Mouse (Mus musculus): ENCODE results near the gene Suclg2.

Suclg2 gene

GRCm38 (mm10) chr6:95635411-95635810, 83.2 kb downstream of the Suclg2 start:
- TF ChIP-seq NANOG (IDR thresholded peaks at IDR 0.05; ENCODE audit: borderline replicate concordance, low read length) (no peak), POU5F1 (IDR thresholded peaks at IDR 0.05; ENCODE audit: borderline replicate concordance, low read length) (no peak), CTCF (conservative IDR thresholded peaks at IDR 0.05; ENCODE audit: low read length) (no peak)
- no peaks in the 10 kb centered on the region for H3K9me3 ChIP-seq (ENCODE audit: low read length)

GRCm38 (mm10) chr6:95629071-95629470, 89.5 kb downstream of the Suclg2 start:
- no peaks in the 10 kb centered on the region for H3K9me3 ChIP-seq (ENCODE audit: low read length)
- no peak overlapping the region for H3K4me3 ChIP-seq (replicated peaks; ENCODE audit: low read length)
- H3K4me1 ChIP-seq (replicated peaks; ENCODE audit: low read depth, low read length) = no peaks in the 10 kb centered on the region
- 0 out of 2 replicates have a peak, but pooled peaks cover 4% of the 10 kb centered on the region for H3K36me3 ChIP-seq (ENCODE audit: insufficient read depth, low read length)
- H3K27me3 ChIP-seq (ENCODE audit: insufficient read depth, low read length) = no peaks in the 10 kb centered on the region
- TF ChIP-seq NANOG (IDR thresholded peaks at IDR 0.05; ENCODE audit: borderline replicate concordance, low read length) = no peak

More at GRCm38 (mm10) chr6:95635411-95635810, 83.2 kb downstream of the Suclg2 start:
- no peak overlapping the region for H3K4me3 ChIP-seq (replicated peaks; ENCODE audit: low read length)
- no peaks in the 10 kb centered on the region for H3K4me1 ChIP-seq (replicated peaks; ENCODE audit: low read depth, low read length)
- H3K36me3 ChIP-seq (ENCODE audit: insufficient read depth, low read length) = no peaks in the 10 kb centered on the region
- no peaks in the 10 kb centered on the region for H3K27me3 ChIP-seq (ENCODE audit: insufficient read depth, low read length)

GRCm38 (mm10) chr6:95621821-95622220, 96.8 kb downstream of the Suclg2 start:
- Histone ChIP-seq H3K4me3 (replicated peaks; ENCODE audit: low read length) (no peak overlapping the region), H3K9me3 (ENCODE audit: low read length) (no peaks in the 10 kb centered on the region), H3K27me3 (ENCODE audit: insufficient read depth, low read length) (no peaks in the 10 kb centered on the region), H3K36me3 (ENCODE audit: insufficient read depth, low read length) (peaks cover 10% of the 10 kb centered on the region; the same call in 1 of the 2 replicates), H3K4me1 (replicated peaks; ENCODE audit: low read depth, low read length) (no peaks in the 10 kb centered on the region)
- TF ChIP-seq POU5F1 (IDR thresholded peaks at IDR 0.05; ENCODE audit: borderline replicate concordance, low read length) (no peak), NANOG (IDR thresholded peaks at IDR 0.05; ENCODE audit: borderline replicate concordance, low read length) (no peak), CTCF (conservative IDR thresholded peaks at IDR 0.05; ENCODE audit: low read length) (no peak)

- Histone ChIP-seq H3K36me3 (ENCODE audit: insufficient read depth, low read length) (peaks cover 12% of the 10 kb centered on the region; the same call in 1 of the 2 replicates), H3K9me3 (ENCODE audit: low read length) (no peaks in the 10 kb centered on the region), H3K4me1 (replicated peaks; ENCODE audit: low read depth, low read length) (no peaks in the 10 kb centered on the region), H3K27me3 (ENCODE audit: insufficient read depth, low read length) (no peaks in the 10 kb centered on the region), H3K4me3 (replicated peaks; ENCODE audit: low read length) (no peak overlapping the region)
- no peak for TF ChIP-seq POU5F1 (IDR thresholded peaks at IDR 0.05; ENCODE audit: borderline replicate concordance, low read length)
- no peak for TF ChIP-seq CTCF (conservative IDR thresholded peaks at IDR 0.05; ENCODE audit: low read length)
- no peak for TF ChIP-seq NANOG (IDR thresholded peaks at IDR 0.05; ENCODE audit: borderline replicate concordance, low read length)
Measured at GRCm38 (mm10) chr6:95620804-95621203, 97.8 kb downstream of the Suclg2 start.

GRCm38 (mm10) chr6:95619817-95620216, 98.8 kb downstream of the Suclg2 start:
- Histone ChIP-seq H3K4me3 (replicated peaks; ENCODE audit: low read length) (no peak overlapping the region), H3K27me3 (ENCODE audit: insufficient read depth, low read length) (no peaks in the 10 kb centered on the region), H3K9me3 (ENCODE audit: low read length) (no peaks in the 10 kb centered on the region), H3K36me3 (ENCODE audit: insufficient read depth, low read length) (peaks cover 19% of the 10 kb centered on the region; the same call in 1 of the 2 replicates), H3K4me1 (replicated peaks; ENCODE audit: low read depth, low read length) (no peaks in the 10 kb centered on the region)
- TF ChIP-seq NANOG (IDR thresholded peaks at IDR 0.05; ENCODE audit: borderline replicate concordance, low read length) = no peak
- no peak for TF ChIP-seq POU5F1 (IDR thresholded peaks at IDR 0.05; ENCODE audit: borderline replicate concordance, low read length)
- TF ChIP-seq CTCF (conservative IDR thresholded peaks at IDR 0.05; ENCODE audit: low read length) = no peak

GRCm38 (mm10) chr6:95618434-95618833, 100.2 kb downstream of the Suclg2 start:
- Histone ChIP-seq H3K36me3 (ENCODE audit: insufficient read depth, low read length) (peaks cover 20% of the 10 kb centered on the region; the same call in 1 of the 2 replicates), H3K4me3 (replicated peaks; ENCODE audit: low read length) (no peak overlapping the region), H3K9me3 (ENCODE audit: low read length) (no peaks in the 10 kb centered on the region), H3K27me3 (ENCODE audit: insufficient read depth, low read length) (no peaks in the 10 kb centered on the region), H3K4me1 (replicated peaks; ENCODE audit: low read depth, low read length) (no peaks in the 10 kb centered on the region)
- TF ChIP-seq POU5F1 (IDR thresholded peaks at IDR 0.05; ENCODE audit: borderline replicate concordance, low read length) = no peak
- no peak for TF ChIP-seq CTCF (conservative IDR thresholded peaks at IDR 0.05; ENCODE audit: low read length)
- no peak for TF ChIP-seq NANOG (IDR thresholded peaks at IDR 0.05; ENCODE audit: borderline replicate concordance, low read length)

- H3K27me3 ChIP-seq (ENCODE audit: insufficient read depth, low read length) = no peaks in the 10 kb centered on the region
- peaks cover 20% of the 10 kb centered on the region; the same call in 1 of the 2 replicates for H3K36me3 ChIP-seq (ENCODE audit: insufficient read depth, low read length)
- H3K4me3 ChIP-seq (replicated peaks; ENCODE audit: low read length) = no peak overlapping the region
- no peaks in the 10 kb centered on the region for H3K4me1 ChIP-seq (replicated peaks; ENCODE audit: low read depth, low read length)
- TF ChIP-seq CTCF (conservative IDR thresholded peaks at IDR 0.05; ENCODE audit: low read length) = no peak
- no peak for TF ChIP-seq NANOG (IDR thresholded peaks at IDR 0.05; ENCODE audit: borderline replicate concordance, low read length)
- H3K9me3 ChIP-seq (ENCODE audit: low read length) = no peaks in the 10 kb centered on the region
Measured at GRCm38 (mm10) chr6:95613228-95613627, 105.4 kb downstream of the Suclg2 start.

GRCm38 (mm10) chr6:95612412-95613022, 106.1 kb downstream of the Suclg2 start:
- TF ChIP-seq CTCF (conservative IDR thresholded peaks at IDR 0.05; ENCODE audit: low read length) (no peak), NANOG (IDR thresholded peaks at IDR 0.05; ENCODE audit: borderline replicate concordance, low read length) (no peak), POU5F1 (IDR thresholded peaks at IDR 0.05; ENCODE audit: borderline replicate concordance, low read length) (no peak)
- no peaks in the 10 kb centered on the region for H3K9me3 ChIP-seq (ENCODE audit: low read length)
- no peak overlapping the region for H3K4me3 ChIP-seq (replicated peaks; ENCODE audit: low read length)

GRCm38 (mm10) chr6:95611059-95611458, 107.5 kb downstream of the Suclg2 start:
- Histone ChIP-seq H3K36me3 (ENCODE audit: insufficient read depth, low read length) (peaks cover 21% of the 10 kb centered on the region), H3K27me3 (ENCODE audit: insufficient read depth, low read length) (no peaks in the 10 kb centered on the region), H3K4me1 (replicated peaks; ENCODE audit: low read depth, low read length) (no peaks in the 10 kb centered on the region), H3K9me3 (ENCODE audit: low read length) (no peaks in the 10 kb centered on the region), H3K4me3 (replicated peaks; ENCODE audit: low read length) (no peak overlapping the region)
- no peak for TF ChIP-seq NANOG (IDR thresholded peaks at IDR 0.05; ENCODE audit: borderline replicate concordance, low read length)
- TF ChIP-seq POU5F1 (IDR thresholded peaks at IDR 0.05; ENCODE audit: borderline replicate concordance, low read length) = no peak
- no peak for TF ChIP-seq CTCF (conservative IDR thresholded peaks at IDR 0.05; ENCODE audit: low read length)

More at GRCm38 (mm10) chr6:95612412-95613022, 106.1 kb downstream of the Suclg2 start:
- Histone ChIP-seq H3K4me1 (replicated peaks; ENCODE audit: low read depth, low read length) (no peaks in the 10 kb centered on the region), H3K36me3 (ENCODE audit: insufficient read depth, low read length) (peaks cover 16% of the 10 kb centered on the region; the same call in 1 of the 2 replicates), H3K27me3 (ENCODE audit: insufficient read depth, low read length) (no peaks in the 10 kb centered on the region)

Data from E14TG2a.4 (cell line).